Mouse (Mus musculus): ENCODE data around the gene 4930562C15Rik.
A peak's percentile ranks its signal among the peaks of the same experiment; 100 is the strongest.

Gene 4930562C15Rik

GRCm38 (mm10) chr16:4894201-4894908 is 59.1 kb downstream of the 4930562C15Rik start:
- DNase-seq, result no peak

DNA sequence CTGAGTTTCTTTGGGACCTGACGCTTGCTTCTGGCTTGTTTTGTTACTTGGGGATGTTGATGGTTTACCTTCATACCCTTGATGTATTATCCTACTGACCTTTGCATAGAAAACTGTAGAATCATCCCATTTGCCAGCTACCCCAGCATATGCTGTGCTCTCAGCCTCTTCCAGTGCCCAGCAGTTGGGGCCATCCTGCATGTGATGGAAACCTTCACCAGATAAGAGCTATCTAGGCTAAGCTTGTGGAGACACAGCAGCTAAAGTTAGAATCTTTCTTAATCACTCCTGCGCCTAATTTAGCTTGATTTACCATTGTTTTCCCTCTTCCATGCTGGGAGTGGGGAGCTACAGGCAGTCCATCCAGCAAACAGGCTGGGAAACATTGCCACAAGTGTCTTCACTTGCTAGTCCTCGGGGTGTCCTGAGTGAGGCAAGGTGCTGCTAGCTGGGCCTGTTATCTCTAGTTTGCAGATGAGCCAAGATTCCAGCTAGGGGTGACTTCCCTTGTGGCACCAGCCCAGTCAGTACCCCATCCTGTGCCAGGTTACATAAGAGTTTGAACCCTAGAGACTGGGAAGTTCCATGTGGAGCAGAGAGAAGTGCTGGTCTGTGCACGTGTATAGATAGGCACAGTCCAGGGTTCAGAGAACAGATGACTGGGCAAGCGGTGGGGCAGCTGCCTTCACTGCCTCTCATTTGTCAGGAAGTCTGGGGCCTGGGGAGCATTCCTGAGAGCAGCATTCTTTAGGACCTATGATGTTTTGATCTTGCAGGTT is 61.2 kb downstream of the 4930562C15Rik start:
- DNase-seq, result peak; percentile 71

- DNase-seq, result no peak
These were observed 62.0 kb downstream of the 4930562C15Rik start for GRCm38 (mm10) chr16:4897146-4897730.

DNA sequence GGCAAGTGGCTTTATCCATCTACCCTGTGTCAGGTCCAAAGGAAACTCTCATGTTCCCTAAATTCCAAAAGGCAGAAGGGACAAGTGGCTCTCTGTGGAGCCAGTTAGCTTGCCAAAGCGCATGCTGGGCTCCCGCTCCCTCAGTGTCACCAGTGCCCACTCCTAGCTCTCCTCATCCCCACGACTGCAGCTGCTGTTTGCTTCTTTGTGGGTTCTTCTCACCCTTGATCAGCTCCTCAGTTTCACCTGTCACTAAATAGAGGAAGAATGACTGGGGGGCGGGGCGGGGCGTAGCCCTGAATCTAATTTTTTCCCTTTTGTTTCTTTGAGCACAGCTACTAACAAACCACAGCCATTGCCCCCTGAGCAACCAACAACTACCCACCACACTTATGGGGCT is 63.7 kb downstream of the 4930562C15Rik start:
- DNase-seq, result no peak

GRCm38 (mm10) chr16:4899711-4900110 is 64.5 kb downstream of the 4930562C15Rik start:
- no peak for DNase-seq

DNA sequence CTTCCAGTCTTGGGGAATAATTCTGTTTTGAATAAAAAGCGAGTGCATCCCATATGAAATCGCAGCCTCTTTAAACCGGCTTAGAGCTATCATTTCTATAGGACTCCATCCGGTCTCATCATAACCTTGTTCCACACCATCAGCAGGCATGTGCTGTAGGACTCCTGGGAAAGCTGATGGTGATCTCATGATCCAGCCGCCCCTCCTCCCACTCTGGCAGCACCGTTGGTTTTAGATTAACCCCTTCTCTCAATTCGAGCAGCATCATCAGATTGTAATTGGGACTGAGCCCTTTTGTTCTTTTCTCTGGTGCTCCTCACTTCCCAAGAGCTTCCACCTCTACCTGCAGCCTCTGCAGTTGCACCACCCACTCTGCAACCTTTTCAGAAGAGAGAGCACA is 66.0 kb downstream of the 4930562C15Rik start:
- DNase-seq, result peak; percentile 51

- no peak for DNase-seq
These were observed 67.2 kb downstream of the 4930562C15Rik start for GRCm38 (mm10) chr16:4902390-4902789.

DNA sequence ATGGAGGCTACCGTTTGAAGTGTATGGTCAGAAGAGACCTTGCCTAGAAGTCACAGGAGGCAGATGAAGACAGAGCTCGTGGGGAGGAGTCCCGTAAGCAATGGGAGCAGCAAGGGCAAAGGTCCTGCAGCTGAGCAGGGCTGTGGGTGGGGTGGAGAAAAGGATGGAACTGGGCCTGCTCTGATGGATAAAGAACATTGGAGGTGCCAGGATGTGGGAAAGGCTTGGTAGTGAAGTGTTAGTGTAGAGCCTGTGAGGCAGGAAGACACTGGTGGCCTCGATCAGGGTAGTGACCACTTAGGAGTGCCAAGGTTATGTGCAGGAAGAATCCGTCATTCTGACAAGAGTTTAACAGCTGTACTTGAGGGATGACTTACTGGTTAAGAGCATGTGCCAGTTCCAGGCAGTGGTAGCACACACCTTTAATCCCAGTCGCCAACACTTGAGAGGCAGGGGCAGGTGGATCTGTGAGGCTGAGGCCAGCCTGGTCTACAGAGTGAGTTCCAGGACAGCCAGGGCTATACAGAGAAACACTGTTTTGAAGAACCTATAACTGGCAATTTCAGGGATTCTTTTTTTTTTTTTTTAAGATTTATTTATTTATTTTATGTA is 68.4 kb downstream of the 4930562C15Rik start:
- peak; percentile 34 for DNase-seq

DNA sequence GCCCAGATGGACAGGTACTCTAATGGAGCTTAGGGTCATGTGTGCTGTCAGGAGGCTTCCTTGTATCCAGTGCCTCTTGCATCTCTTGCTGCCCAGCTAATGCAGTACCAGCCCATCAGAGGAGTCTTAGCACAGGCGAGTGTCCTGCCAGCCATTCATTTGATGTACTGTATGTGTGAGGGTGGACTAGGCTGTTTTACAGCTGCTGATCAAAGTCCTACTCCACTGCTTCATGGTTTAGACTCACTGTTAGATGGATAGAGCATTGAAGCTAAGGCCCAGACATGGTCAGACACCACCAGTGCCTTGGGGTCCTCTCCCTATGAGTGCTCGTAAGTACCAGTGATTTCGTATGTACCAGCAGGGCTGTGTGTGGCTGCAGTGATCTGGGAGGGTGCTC is 69.7 kb downstream of the 4930562C15Rik start:
- DNase-seq, result no peak

GRCm38 (mm10) chr16:4905591-4905990 is 70.4 kb downstream of the 4930562C15Rik start:
- no peak for DNase-seq

DNA sequence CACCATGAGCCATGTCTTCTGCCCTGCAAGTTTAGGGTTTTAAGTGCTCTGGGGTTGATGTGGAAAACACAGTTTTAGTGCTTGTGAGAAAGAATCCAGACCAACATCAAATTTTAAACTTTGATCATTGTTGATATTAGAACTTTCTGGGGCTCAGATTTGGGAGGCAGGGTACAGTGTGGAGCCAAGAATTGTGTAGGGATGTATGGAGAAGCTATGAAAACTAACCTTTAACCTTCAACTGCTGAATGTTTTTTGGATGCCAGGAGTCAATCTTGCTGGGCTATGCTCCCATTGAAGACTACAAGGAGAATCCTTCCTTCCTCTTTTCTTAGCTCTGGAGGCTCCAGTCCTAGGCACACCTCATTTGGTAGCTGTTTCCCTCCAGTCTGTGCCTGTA is 71.3 kb downstream of the 4930562C15Rik start:
- DNase-seq, result no peak

GRCm38 (mm10) chr16:4907386-4907785 is 72.2 kb downstream of the 4930562C15Rik start:
- DNase-seq, result peak; percentile 25

DNA sequence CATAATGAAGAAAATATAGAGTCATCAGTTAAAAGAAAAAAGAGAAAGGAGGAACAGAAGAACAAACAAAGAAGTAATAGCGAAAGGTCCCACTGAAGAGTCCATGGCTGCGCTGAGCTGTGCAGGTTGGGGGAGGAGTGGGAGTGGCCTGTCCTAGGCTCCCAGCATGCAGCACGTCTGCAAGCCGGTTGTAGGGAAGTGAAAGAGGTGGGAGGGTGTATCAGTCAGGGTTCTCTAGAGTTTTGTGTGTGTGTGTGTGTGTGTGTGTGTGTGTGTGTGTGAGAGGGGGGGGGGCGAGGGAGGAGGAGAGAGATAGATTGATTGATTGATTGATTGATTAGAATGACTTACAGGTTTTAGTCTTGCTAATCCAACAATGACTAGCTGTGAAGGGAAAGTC is 72.8 kb downstream of the 4930562C15Rik start:
- no peak for DNase-seq

DNA sequence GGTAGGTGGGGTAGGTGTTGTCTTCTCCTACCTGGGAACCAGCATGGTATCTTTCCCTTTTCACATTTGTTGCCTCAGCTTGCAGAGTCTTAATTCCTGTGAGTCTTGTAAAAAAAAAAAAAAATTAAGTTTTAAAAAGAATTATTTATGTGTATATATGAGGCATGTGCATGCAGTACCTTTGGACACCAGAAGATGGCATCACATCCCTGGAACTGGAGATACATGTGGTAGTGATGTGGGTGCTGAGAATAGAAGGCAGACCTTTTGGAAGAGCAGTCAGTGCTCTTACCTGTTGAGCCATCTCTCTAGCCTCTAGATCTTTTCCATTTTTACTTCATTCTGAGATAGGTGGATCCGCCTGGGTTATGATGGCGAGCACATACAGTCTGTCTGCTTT is 74.5 kb downstream of the 4930562C15Rik start:
- no peak for DNase-seq

DNA sequence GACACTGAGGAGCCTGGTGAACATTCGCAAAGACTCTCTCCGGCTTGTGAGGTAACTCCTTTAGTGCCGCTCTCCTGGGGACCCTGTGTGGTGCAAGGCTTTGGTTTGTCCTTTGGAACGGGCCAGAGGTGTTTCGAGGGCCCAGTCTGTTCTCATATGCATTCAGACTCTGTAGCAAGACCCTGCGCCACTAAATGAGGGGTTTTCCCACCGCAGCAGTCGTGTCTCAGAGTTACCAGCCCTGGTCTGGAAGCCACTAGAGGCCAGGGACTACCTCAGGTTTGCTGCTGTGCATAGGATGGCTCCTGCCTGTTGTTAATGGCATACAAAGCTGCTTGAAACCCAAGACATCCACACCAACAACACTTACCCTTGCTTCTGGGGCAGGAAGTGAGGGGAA is 75.5 kb downstream of the 4930562C15Rik start:
- DNase-seq, result no peak

- peak; percentile 19 for DNase-seq
These were observed 76.9 kb downstream of the 4930562C15Rik start for GRCm38 (mm10) chr16:4912074-4912648.

DNA sequence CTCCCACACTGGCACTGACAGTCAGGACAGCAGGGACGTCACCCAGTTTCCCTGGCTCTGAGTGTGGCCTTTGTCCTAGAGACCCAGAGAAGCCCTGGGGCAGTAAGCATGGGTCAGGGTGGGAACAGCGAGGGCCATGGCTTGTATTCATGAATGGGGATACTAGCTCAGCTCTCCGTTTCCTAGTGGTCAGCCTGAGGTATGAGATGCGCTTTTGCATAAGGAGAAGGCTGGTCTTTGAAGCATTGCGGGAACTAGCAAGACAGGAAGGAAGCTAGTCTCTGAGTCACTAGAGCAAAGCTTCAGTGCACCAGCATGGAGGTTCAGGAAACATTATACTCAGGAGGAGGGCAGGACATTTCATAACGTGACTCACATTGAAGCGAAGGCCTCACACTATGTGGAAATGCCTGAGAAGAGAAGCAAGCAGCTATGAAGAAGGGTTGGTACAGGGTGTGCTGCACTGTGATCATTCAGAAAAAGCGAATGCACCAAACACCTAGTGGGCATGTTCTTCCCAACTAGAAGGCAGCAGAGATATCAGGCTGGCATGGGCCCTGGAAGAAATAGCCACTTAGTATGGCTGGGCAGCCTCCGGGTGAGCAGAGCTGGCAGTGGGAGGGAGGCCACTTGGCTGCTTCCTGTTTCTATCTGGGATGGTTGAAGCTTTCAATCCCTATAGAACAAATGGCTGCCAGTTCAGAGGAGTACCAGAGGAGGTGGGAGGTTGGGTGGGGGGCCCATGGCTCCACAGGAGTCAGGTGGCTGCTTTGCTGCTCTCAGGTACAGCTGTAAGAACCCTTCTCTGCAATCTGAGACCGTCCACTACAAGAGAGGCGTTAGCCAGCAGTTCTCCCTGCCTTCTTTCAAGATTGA is 77.9 kb downstream of the 4930562C15Rik start:
- DNase-seq, result peak; percentile 35

DNA sequence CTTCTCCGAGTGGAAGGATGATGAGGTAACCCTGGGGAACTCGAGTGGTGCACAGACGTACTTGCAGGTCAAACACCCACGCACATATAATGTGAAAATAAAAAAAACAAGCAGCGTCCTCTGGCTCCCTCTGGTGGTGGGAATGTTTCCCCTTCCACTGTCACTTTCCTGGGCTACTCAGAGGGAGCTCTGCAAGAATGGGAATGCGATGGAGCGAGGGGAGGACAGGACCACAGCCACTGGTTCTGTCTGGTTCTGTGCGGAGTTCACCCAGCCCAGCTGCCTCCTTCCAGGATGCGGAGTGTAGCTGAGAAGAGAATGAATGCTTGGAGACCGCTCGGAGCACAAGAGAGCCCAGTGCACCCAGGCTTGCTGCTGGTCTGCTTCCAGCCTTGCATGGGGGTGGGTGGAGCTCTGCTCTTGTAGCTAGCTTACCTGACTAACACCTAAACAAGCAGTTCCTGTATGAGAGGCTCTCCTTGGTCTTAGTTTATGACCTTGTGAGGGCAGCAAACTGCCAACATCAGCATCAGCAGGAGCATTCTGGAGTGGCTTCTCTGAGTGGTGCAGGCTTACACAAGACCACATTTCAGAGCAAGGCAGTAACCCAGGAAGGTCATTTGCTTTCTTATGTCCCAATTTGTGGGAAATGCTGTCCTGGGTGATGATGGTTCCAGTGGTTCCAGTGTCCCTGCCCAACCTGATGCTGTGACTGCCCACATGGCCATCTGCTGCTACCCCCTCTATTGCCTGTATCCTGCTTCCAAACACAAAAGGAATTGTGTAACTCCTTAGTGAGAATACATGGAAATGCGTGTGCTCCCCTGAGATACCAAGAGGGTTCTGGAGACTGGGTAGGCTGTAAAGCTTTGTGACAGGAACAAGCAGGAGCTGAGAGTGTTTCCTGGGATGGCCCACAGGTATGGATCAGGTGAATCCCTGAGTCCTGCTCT is 78.8 kb downstream of the 4930562C15Rik start:
- peak; percentile 90 for DNase-seq

DNA sequence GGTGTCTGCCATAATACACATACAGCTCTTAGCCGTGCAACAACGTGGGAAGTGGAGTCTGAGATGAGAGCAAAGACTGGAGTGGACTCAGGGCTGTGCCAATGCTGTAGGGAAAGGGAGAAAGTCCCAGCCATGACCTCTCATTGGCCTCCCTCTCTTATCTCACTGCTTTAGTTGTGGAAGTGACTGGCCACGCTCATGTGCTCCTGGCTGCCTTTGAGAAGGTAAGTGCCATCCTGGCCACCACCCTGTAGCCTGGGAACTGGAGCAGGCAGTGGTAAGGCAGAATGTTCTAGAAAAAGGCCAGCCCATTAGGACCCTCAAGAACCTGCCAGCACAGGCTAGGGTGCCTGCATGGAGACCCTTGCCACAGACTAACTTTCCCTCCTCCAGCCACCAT is 80.7 kb downstream of the 4930562C15Rik start:
- no peak for DNase-seq

DNA sequence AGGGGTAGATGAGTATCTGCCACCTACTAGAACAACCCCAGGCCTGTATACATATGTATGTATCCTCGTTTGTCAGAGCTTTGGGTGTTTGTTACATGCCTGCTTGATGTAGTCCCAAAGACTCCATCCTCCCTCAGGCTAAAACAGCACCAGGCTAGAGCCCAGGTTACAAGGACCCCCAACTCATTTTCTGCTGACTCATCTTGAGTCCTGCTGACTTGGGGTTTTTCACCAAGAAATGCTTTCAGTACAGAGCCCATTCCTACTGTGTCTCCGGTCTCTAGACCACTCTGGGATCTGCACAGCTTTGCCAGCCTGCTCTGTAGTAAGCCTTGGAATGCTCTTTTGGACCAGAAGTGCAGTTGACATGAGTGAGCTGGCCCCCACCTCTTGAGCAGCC is 81.4 kb downstream of the 4930562C15Rik start:
- DNase-seq, result no peak

Data from kidney, postnatal 14 days (tissue).